Mouse (Mus musculus): ENCODE measurements around the gene Hsbp1. TPM values are rescaled to one million over a fixed set of nuclear protein-coding genes. Genes with fewer than 3 reads are reported as not detected.

Hsbp1 gene
- polyA plus RNA-seq, 1 experiment from 2014 or later, result 593 TPM

Other genes starting within 250 kb of the Hsbp1 start
- gene Mlycd, start 50.4 kb downstream of the Hsbp1 start, polyA plus RNA-seq (2014; fragmentation: Nextera tagmentation; extraction: Ambion mirVana), result 12.3 and 16.6 TPM in 2 replicates
- gene Osgin1, start 89.6 kb downstream of the Hsbp1 start, polyA plus RNA-seq (2014; fragmentation: Nextera tagmentation; extraction: Ambion mirVana), result 0.15 and 0.28 TPM in 2 replicates
- gene Necab2, start 102.2 kb downstream of the Hsbp1 start, polyA plus RNA-seq (2014; fragmentation: Nextera tagmentation; extraction: Ambion mirVana), result 16.9 and 19.5 TPM in 2 replicates
- not detected in 2 replicates for gene Slc38a8, start 157.2 kb downstream of the Hsbp1 start, polyA plus RNA-seq (2014; fragmentation: Nextera tagmentation; extraction: Ambion mirVana)
- gene Mbtps1, start 214.2 kb downstream of the Hsbp1 start, polyA plus RNA-seq (2014; fragmentation: Nextera tagmentation; extraction: Ambion mirVana), result 50.0 and 58.4 TPM in 2 replicates
- 183 and 202 TPM in 2 replicates for gene Hsdl1, start 230.7 kb downstream of the Hsbp1 start, polyA plus RNA-seq (2014; fragmentation: Nextera tagmentation; extraction: Ambion mirVana)
- gene Dnaaf1, start 230.7 kb downstream of the Hsbp1 start, polyA plus RNA-seq (2014; fragmentation: Nextera tagmentation; extraction: Ambion mirVana), result 0.39 and 0.40 TPM in 2 replicates